Mouse (Mus musculus) large intestine, adult 2 months (tissue): ENCODE measurements around the gene Rpl13. TPM values are rescaled to one million over a fixed set of nuclear protein-coding genes. Genes with fewer than 3 reads are reported as not detected.
"Not testable (repeated sequence)": the region's sequence is repeated elsewhere in the genome, so short reads cannot be mapped to it uniquely, and the experiment has no call there.

Experiments
- DNase-seq: peaks from one replicate; pipeline ENCODE4 v3.0.0-alpha.2; 2012; ENCODE audit warnings: low read depth, low spot score
- WGBS: fragments of 180-500 bp; shearing (Covaris S2); methylation state at CpG from one replicate; pipeline ENCODE4 v1.1.7; 2018; 5-methylcytosine and 5-hydroxymethylcytosine counted together
- polyA plus RNA-seq: library from polyadenylated mRNA; depleted of rRNA; stranded (reverse); fragments of >200 nt; gene quantifications from 2 replicates; pipeline ENCODE4 v1.2.3, GENCODE M21; 2012; rRNA removed

The Rpl13 gene
- polyA plus RNA-seq: 1,989 and 2,281 TPM in 2 replicates

GRCm38 (mm10) chr8:123101735-123102685 is at the start of gene Rpl13:
TSS of gene Rpl13 (plus strand) at chr8:123102350.
- WGBS: 1% methylated on average over 56 of the region's 56 CpGs
- DNase-seq: peak; percentile 69

- DNase-seq: no peak
- 61% methylated on average over 7 of the region's 7 CpGs for WGBS
Measured at GRCm38 (mm10) chr8:123062721-123063120, 39.4 kb upstream of the Rpl13 start, which contains the start of gene Spg7. TSS of gene Spg7 (plus strand) at chr8:123062942.

GRCm38 (mm10) chr8:123064072-123064471 is 38.1 kb upstream of the Rpl13 start:
- WGBS: 63% methylated on average over 4 of the region's 4 CpGs
- no peak for DNase-seq

- WGBS: under 1% methylated on average over 14 of the region's 14 CpGs
Measured at GRCm38 (mm10) chr8:123064809-123065213, 37.3 kb upstream of the Rpl13 start.

GRCm38 (mm10) chr8:123065214-123066100 is 36.7 kb upstream of the Rpl13 start:
- peak; percentile 92 for DNase-seq
- WGBS: under 1% methylated on average over 84 of the region's 84 CpGs

More at GRCm38 (mm10) chr8:123064809-123065213, 37.3 kb upstream of the Rpl13 start:
- DNase-seq: no peak

- 22% methylated on average over 7 of the region's 7 CpGs for WGBS
Measured at GRCm38 (mm10) chr8:123066101-123066683, 36.0 kb upstream of the Rpl13 start.

GRCm38 (mm10) chr8:123071176-123071575 is 31.0 kb upstream of the Rpl13 start:
- 28% methylated on average over 4 of the region's 4 CpGs for WGBS
- DNase-seq: no peak

More at GRCm38 (mm10) chr8:123066101-123066683, 36.0 kb upstream of the Rpl13 start:
- DNase-seq: no peak

GRCm38 (mm10) chr8:123077213-123077612 is 24.9 kb upstream of the Rpl13 start:
- no peak for DNase-seq
- 49% methylated on average over 6 of the region's 6 CpGs for WGBS

- no peak for DNase-seq
- WGBS: 79% methylated on average over 6 of the region's 6 CpGs
Measured at GRCm38 (mm10) chr8:123082993-123083392, 19.2 kb upstream of the Rpl13 start.

GRCm38 (mm10) chr8:123083610-123084009 is 18.5 kb upstream of the Rpl13 start:
- DNase-seq: no peak
- WGBS: 86% methylated on average over 12 of the region's 12 CpGs

- DNase-seq: no peak
- 86% methylated on average over 9 of the region's 9 CpGs for WGBS
Measured at GRCm38 (mm10) chr8:123087289-123087688, 14.9 kb upstream of the Rpl13 start.

GRCm38 (mm10) chr8:123097216-123097615 is 4.9 kb upstream of the Rpl13 start:
- 87% methylated on average over 11 of the region's 11 CpGs for WGBS
- no peak for DNase-seq

GRCm38 (mm10) chr8:123097786-123098584 is 4.2 kb upstream of the Rpl13 start:
- WGBS: 81% methylated on average over 12 of the region's 12 CpGs
- no peak for DNase-seq

GRCm38 (mm10) chr8:123100288-123100687 is 1.9 kb upstream of the Rpl13 start:
- DNase-seq: no peak
- 31% methylated on average over 8 of the region's 8 CpGs for WGBS

GRCm38 (mm10) chr8:123101244-123101643 is 906 bp upstream of the Rpl13 start:
- 75% methylated on average over 4 of the region's 4 CpGs for WGBS
- DNase-seq: no peak

GRCm38 (mm10) chr8:123102855-123103254 is 705 bp downstream of the Rpl13 start:
- under 1% methylated on average over 26 of the region's 26 CpGs for WGBS
- DNase-seq: not testable (repeated sequence)

- DNase-seq: no peak
- WGBS: 5% methylated on average over 15 of the region's 15 CpGs
Measured at GRCm38 (mm10) chr8:123103285-123103684, 1.1 kb downstream of the Rpl13 start.

GRCm38 (mm10) chr8:123104046-123104767 is 2.1 kb downstream of the Rpl13 start:
- WGBS: 60% methylated on average over 6 of the region's 6 CpGs
- no peak for DNase-seq
